Mouse (Mus musculus) olfactory bulb, adult 2 months (tissue): ENCODE data around the gene Iqcf4.

Experiments used
- CTCF ChIP-seq: fragments of 200-500 bp; IDR thresholded peaks from 2 replicates; pipeline ENCODE4 v1.5.1; 2012; ENCODE audit warnings: low read depth, mild to moderate bottlenecking, low read length, moderate library complexity; ENCODE audit not compliant: insufficient read depth
- POLR2A ChIP-seq: fragments of 200-500 bp; IDR thresholded peaks from 2 replicates; pipeline ENCODE4 v1.6.1; 2012; ENCODE audit warnings: mild to moderate bottlenecking, low read depth, low read length, moderate library complexity; ENCODE audit not compliant: insufficient read depth

DNA sequence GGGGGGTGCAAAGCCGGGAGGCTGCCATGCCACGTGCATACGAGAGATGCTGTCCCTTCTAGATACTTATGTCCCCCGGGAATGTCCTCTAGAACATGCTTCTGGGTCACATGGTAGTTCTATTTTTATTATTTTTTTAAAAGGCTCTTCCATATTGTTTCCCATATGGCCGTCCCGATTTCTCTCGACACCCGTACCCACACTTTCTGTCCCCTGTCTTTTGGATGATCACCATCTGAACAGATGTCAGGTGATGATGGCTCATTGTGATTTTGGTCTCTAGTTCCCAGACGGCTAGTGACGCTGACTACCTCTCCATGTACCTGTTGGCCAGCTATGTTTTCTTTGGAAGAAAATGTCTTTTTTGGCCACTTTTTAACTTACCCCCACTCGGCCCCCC lies 35.8 kb downstream of the Iqcf4 start:
- TF ChIP-seq CTCF: no peak
- TF ChIP-seq POLR2A: no peak
